ENCODE assay signal across 10 mouse cellular contexts in genomic region chr17:29096245-29096644, GRCm38 (mm10). TPM values are rescaled to one million over a fixed set of nuclear protein-coding genes. Genes with fewer than 3 reads are reported as not detected.
A peak's percentile ranks its signal among the peaks of the same experiment; 100 is the strongest.
DNase-seq lines count a peak whose midpoint lies in the region; ATAC-seq and TF ChIP-seq lines count a peak whose summit lies in the region.
"Had no signal": no experiment of that assay in that cellular context is flagged by ENCODE, and none has a peak within 500 bp of the region (broad histone marks: within the 10 kb centered on the region; RNA-seq: fewer than 3 reads in every experiment).

No protein-coding gene starts in this region.

- 0 out of 2 replicates have a peak overlapping the region, but pooled peaks have one; percentile 77 for H3K9ac ChIP-seq in hindbrain, embryonic 13.5 days
- H3K9ac ChIP-seq in hindbrain, postnatal 0 days (replicated peaks; ENCODE audit: low read length): no peak overlapping the region
- no peak overlapping the region for H3K9ac ChIP-seq in embryonic facial prominence, embryonic 15.5 days
- H3K9ac ChIP-seq in stomach, embryonic 16.5 days (ENCODE audit: low read length): peak overlapping the region; percentile 57; the same call in 1 of the 2 replicates

- ATAC-seq in hindbrain, embryonic 13.5 days (ENCODE audit: low FRiP score): no peak
- no peak for ATAC-seq in hindbrain, postnatal 0 days
- ATAC-seq in embryonic facial prominence, embryonic 15.5 days (ENCODE audit: insufficient number of reproducible peaks, low FRiP score, low TSS enrichment, low read depth): no peak
- no peak for ATAC-seq in stomach, embryonic 16.5 days (ENCODE audit: insufficient read depth, low FRiP score)

- no peak overlapping the region for H3K4me3 ChIP-seq in hindbrain, embryonic 13.5 days
- H3K4me3 ChIP-seq in hindbrain, postnatal 0 days (ENCODE audit: low read length): no peak overlapping the region; the same call in 1 of the 2 replicates
- 0 out of 2 replicates have a peak overlapping the region, but pooled peaks have one; percentile 62 for H3K4me3 ChIP-seq in embryonic facial prominence, embryonic 15.5 days (replicated peaks)
- 0 out of 2 replicates have a peak overlapping the region, but pooled peaks have one; percentile 63 for H3K4me3 ChIP-seq in stomach, embryonic 16.5 days (replicated peaks; ENCODE audit: low read length)

- H3K4me1 ChIP-seq in hindbrain, embryonic 13.5 days (replicated peaks): peaks cover 25% of the 10 kb centered on the region
- no peaks in the 10 kb centered on the region for H3K4me1 ChIP-seq in hindbrain, postnatal 0 days (ENCODE audit: insufficient read depth, low read length)
- peaks cover 33% of the 10 kb centered on the region for H3K4me1 ChIP-seq in embryonic facial prominence, embryonic 15.5 days
- peaks cover 17% of the 10 kb centered on the region; the same call in 1 of the 2 replicates for H3K4me1 ChIP-seq in stomach, embryonic 16.5 days (ENCODE audit: control insufficient read depth, insufficient read depth, low read length)

- 88% methylated on average over 6 of the region's 6 CpGs for WGBS in hindbrain, embryonic 13.5 days
- WGBS in hindbrain, postnatal 0 days: 91% methylated on average over 6 of the region's 6 CpGs
- WGBS in embryonic facial prominence, embryonic 15.5 days: 81% methylated on average over 6 of the region's 6 CpGs
- WGBS in stomach, embryonic 16.5 days: 82% methylated on average over 6 of the region's 6 CpGs

- no peak for DNase-seq in hindbrain, postnatal 0 days (ENCODE audit: low spot score)
- peak; percentile 30 for DNase-seq in testis, postnatal 10 days (ENCODE audit: low spot score)
- no peak for DNase-seq in testis, postnatal 14 days (ENCODE audit: low spot score)
- no peak for DNase-seq in embryo, embryonic 11 days
- DNase-seq: forebrain, postnatal 0 days; lung, postnatal 10 days had no signal

- no peak for TF ChIP-seq CTCF in hindbrain, postnatal 0 days (IDR thresholded peaks at IDR 0.05; ENCODE audit: low read depth)

- H3K27me3 ChIP-seq in hindbrain, embryonic 13.5 days: peaks cover 36% of the 10 kb centered on the region
- no peaks in the 10 kb centered on the region for H3K27me3 ChIP-seq in hindbrain, postnatal 0 days (ENCODE audit: insufficient read depth, low read length)
- peaks cover 12% of the 10 kb centered on the region for H3K27me3 ChIP-seq in embryonic facial prominence, embryonic 15.5 days
- H3K27me3 ChIP-seq in stomach, embryonic 16.5 days (ENCODE audit: control insufficient read depth, insufficient read depth, low read length): no peaks in the 10 kb centered on the region

- H3K9me3 ChIP-seq in hindbrain, embryonic 13.5 days: no peaks in the 10 kb centered on the region
- no peaks in the 10 kb centered on the region for H3K9me3 ChIP-seq in hindbrain, postnatal 0 days (ENCODE audit: low read length)
- no peaks in the 10 kb centered on the region for H3K9me3 ChIP-seq in embryonic facial prominence, embryonic 15.5 days (replicated peaks)
- H3K9me3 ChIP-seq in stomach, embryonic 16.5 days (replicated peaks; ENCODE audit: control insufficient read depth, low read length): no peaks in the 10 kb centered on the region

- H3K36me3 ChIP-seq in hindbrain, embryonic 13.5 days: peaks cover 12% of the 10 kb centered on the region
- H3K36me3 ChIP-seq in hindbrain, postnatal 0 days (ENCODE audit: insufficient read depth, low read length): peaks cover 17% of the 10 kb centered on the region; the same call in 1 of the 2 replicates
- H3K36me3 ChIP-seq in embryonic facial prominence, embryonic 15.5 days: peaks cover 16% of the 10 kb centered on the region
- H3K36me3 ChIP-seq in stomach, embryonic 16.5 days (ENCODE audit: control insufficient read depth, insufficient read depth, low read length): peaks cover 13% of the 10 kb centered on the region
- H3K36me3 ChIP-seq: limb, embryonic 12.5 days had no signal

- no peak overlapping the region for H3K27ac ChIP-seq in hindbrain, embryonic 13.5 days
- H3K27ac ChIP-seq in hindbrain, postnatal 0 days: no peak overlapping the region
- peak overlapping the region; percentile 31 for H3K27ac ChIP-seq in embryonic facial prominence, embryonic 15.5 days (replicated peaks)
- H3K27ac ChIP-seq in stomach, embryonic 16.5 days (ENCODE audit: low read length): peak overlapping the region; percentile 70; the same call in 1 of the 2 replicates
- H3K27ac ChIP-seq: limb, embryonic 12.5 days had no signal

- no peak overlapping the region for H3K4me2 ChIP-seq in hindbrain, embryonic 13.5 days
- H3K4me2 ChIP-seq in hindbrain, postnatal 0 days (ENCODE audit: low read depth, low read length): no peak overlapping the region
- peak overlapping the region; percentile 94; the same call in 1 of the 2 replicates for H3K4me2 ChIP-seq in embryonic facial prominence, embryonic 15.5 days (replicated peaks)
- H3K4me2 ChIP-seq in stomach, embryonic 16.5 days (ENCODE audit: low read depth, low read length): peak overlapping the region; percentile 72; the same call in 1 of the 2 replicates

RNA-seq across cellular contexts. Expression of gene Cdkn1a, which starts 5.5 kb away (rescaled TPM):
- 56.5 and 56.9 TPM in 2 replicates for polyA plus RNA-seq in hindbrain, embryonic 13.5 days (2015; fragmentation: Nextera tagmentation; extraction: Ambion mirVana)
- 48.9 and 50.0 TPM in 2 replicates for total RNA-seq in hindbrain, postnatal 0 days (2014; rRNA removed)
- 242 and 257 TPM in 2 replicates for polyA plus RNA-seq in hindbrain, postnatal 0 days (2015; fragmentation: Nextera tagmentation; extraction: Ambion mirVana)
- polyA plus RNA-seq in embryonic facial prominence, embryonic 15.5 days (2015; fragmentation: Nextera tagmentation; extraction: Ambion mirVana): 347 and 357 TPM in 2 replicates
- 144 and 167 TPM in 2 replicates for polyA plus RNA-seq in stomach, embryonic 16.5 days (2015; fragmentation: Nextera tagmentation; extraction: Ambion mirVana)

RNA-seq across cellular contexts. Expression of gene Rab44, which starts 17.7 kb away (rescaled TPM):
- polyA plus RNA-seq in hindbrain, embryonic 13.5 days (2015; fragmentation: Nextera tagmentation; extraction: Ambion mirVana): 0.22 TPM in 1 of 2 replicates, not detected in the other
- 1.2 TPM in 2 replicates for total RNA-seq in hindbrain, postnatal 0 days (2014; rRNA removed)
- polyA plus RNA-seq in hindbrain, postnatal 0 days (2015; fragmentation: Nextera tagmentation; extraction: Ambion mirVana): 0.05 and 0.20 TPM in 2 replicates
- 3.4 and 4.5 TPM in 2 replicates for polyA plus RNA-seq in embryonic facial prominence, embryonic 15.5 days (2015; fragmentation: Nextera tagmentation; extraction: Ambion mirVana)
- polyA plus RNA-seq in stomach, embryonic 16.5 days (2015; fragmentation: Nextera tagmentation; extraction: Ambion mirVana): 4.0 and 4.1 TPM in 2 replicates
- total RNA-seq: forebrain, postnatal 0 days had no signal
- polyA plus RNA-seq: forebrain, postnatal 0 days had no signal

Comparison
In these comparisons a context has a peak if more than half of its experiments do, and no peak if none do; other contexts are left out.
1. H3K9ac ChIP-seq: peak in hindbrain, embryonic 13.5 days (single experiment) and stomach, embryonic 16.5 days (single experiment); none in hindbrain, postnatal 0 days (single experiment) and embryonic facial prominence, embryonic 15.5 days (single experiment).
2. H3K27ac ChIP-seq: peak in embryonic facial prominence, embryonic 15.5 days (single experiment) and stomach, embryonic 16.5 days (single experiment); none in hindbrain, embryonic 13.5 days (single experiment) and hindbrain, postnatal 0 days (single experiment).
3. H3K4me2 ChIP-seq: peak in embryonic facial prominence, embryonic 15.5 days (single experiment) and stomach, embryonic 16.5 days (single experiment); none in hindbrain, embryonic 13.5 days (single experiment) and hindbrain, postnatal 0 days (single experiment).
4. H3K4me3 ChIP-seq: peak in embryonic facial prominence, embryonic 15.5 days (single experiment) and stomach, embryonic 16.5 days (single experiment); none in hindbrain, embryonic 13.5 days (single experiment) and hindbrain, postnatal 0 days (single experiment).